In the genomic region with DNA sequence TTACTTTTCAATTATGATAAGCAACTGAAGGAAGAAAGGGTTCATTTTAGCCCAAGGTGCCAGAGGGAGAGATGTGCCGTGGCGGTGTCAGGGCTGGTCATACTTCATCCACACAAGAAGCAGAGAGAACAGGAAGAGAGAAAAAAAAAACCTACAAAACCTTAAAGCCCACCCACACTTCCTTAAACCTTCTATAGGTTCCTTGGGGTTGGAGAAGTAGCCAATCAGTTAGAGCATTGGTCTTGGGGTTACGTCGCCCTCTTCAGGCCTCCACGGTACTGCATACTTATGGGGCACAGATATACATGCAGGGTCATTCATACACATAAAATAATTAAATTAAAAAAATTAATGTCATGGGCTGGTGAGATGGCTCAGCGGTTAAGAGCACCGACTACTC, we compare ENCODE assay signal across 1 mouse cellular context.
TF ChIP-seq lines count a peak whose summit lies in the region.

No protein-coding gene starts in this region.

TF ChIP-seq in MEL, 35 proteins besides CTCF, POLR2A, EP300 and RAD21:
- TF ChIP-seq MAZ (IDR thresholded peaks at IDR 0.05; ENCODE audit: low read depth, low read length): no peak
- TF ChIP-seq ZMIZ1 (IDR thresholded peaks at IDR 0.05; ENCODE audit: low read depth, low read length): no peak
- TF ChIP-seq ELF1 (IDR thresholded peaks at IDR 0.05; ENCODE audit: low read depth, low read length): no peak
- no peak for TF ChIP-seq TAL1 (IDR thresholded peaks at IDR 0.05; ENCODE audit: low read length)
- TF ChIP-seq MAFK (IDR thresholded peaks at IDR 0.05; ENCODE audit: borderline replicate concordance, low read depth, low read length): no peak
- TF ChIP-seq ZNF384 (IDR thresholded peaks at IDR 0.05; ENCODE audit: low read depth, low read length): no peak; the same call in 1 of the 2 replicates
- no peak for TF ChIP-seq USF1 (IDR thresholded peaks at IDR 0.05; ENCODE audit: low read depth, low read length)
